Mouse (Mus musculus) ES-Bruce4 (cell line): ENCODE measurements at regions not wholly inside any gene's neighbourhood (a gene's known extent, or its start where the extent isn't known, plus 50 kb on each side); places are given as distances from the start of the nearest gene placed in this dataset.

Experiments
- EP300 ChIP-seq: IDR thresholded peaks from 2 replicates; pipeline ENCODE4 v1.6.1; 2011; ENCODE audit warnings: low read depth, low read length; ENCODE audit not compliant: insufficient read depth
- POLR2A ChIP-seq: IDR thresholded peaks from one replicate; pipeline ENCODE4 v1.8.1; 2011; ENCODE audit warnings: low read length; ENCODE audit not compliant: insufficient read depth

- TF ChIP-seq POLR2A (no peak), EP300 (no peak)
These were observed 177.8 kb downstream of the Nrp2 start for GRCm38 (mm10) chr1:62880882-62881291.
